Mouse (Mus musculus) G1E (cell line): ENCODE data around the gene Zkscan7.

Experiments
- CTCF ChIP-seq: IDR thresholded peaks from 2 replicates; pipeline ENCODE4 v1.5.1; 2012; ENCODE audit warnings: low read depth, low read length, inconsistent platforms, mixed read lengths
- GATA1 ChIP-seq: IDR thresholded peaks from 2 replicates; pipeline ENCODE4 v1.6.1; 2012; ENCODE audit warnings: borderline replicate concordance, low read length, inconsistent platforms, mixed read lengths
- GATA2 ChIP-seq: IDR thresholded peaks from 2 replicates; pipeline ENCODE4 v1.6.1; 2012; ENCODE audit warnings: low read depth, low read length, inconsistent platforms, borderline replicate concordance

DNA sequence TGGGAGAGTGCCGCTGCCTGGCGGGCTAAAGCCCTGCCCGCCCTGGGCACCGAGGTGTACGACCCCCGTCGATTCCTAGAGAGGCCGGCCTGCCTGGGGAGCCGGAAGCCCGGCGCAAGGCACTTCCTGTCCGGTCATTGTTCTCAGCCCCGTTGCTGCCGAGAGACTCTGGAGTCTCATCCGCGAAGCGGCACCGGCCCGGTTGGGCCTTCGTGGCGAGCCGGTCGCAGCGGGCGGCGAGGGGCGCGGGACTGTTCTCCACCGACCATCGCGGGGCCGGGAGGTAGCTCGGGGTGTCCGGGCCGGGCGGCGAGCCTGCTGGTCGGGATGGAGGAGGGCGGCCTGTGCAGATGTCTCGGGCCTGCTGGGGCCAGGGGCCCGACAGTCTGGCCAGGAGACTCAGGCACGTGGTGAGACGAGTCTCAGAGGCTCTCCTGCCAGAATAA, 37.5 kb downstream of the Zkscan7 start, which contains the start of gene Zfp105:
- TF ChIP-seq GATA1, result no peak
- TF ChIP-seq CTCF, result no peak
- TF ChIP-seq GATA2, result no peak
